Mouse (Mus musculus): ENCODE results near the gene Akap2.

GRCm38 (mm10) chr4:57802411-57802810 is 85.0 kb downstream of the Akap2 start:
- TF ChIP-seq CTCF (IDR thresholded peaks at IDR 0.05; ENCODE audit: borderline replicate concordance, extremely low read depth, insufficient read depth, insufficient read length) (no peak), POLR2A (IDR thresholded peaks at IDR 0.05; ENCODE audit: borderline replicate concordance, extremely low read depth, insufficient read depth, insufficient read length, poor library complexity, severe bottlenecking) (no peak)

All from brain, embryonic 14.5 days (tissue).